Mouse (Mus musculus): Measurements from ENCODE around the gene Slc36a1.

DNA sequence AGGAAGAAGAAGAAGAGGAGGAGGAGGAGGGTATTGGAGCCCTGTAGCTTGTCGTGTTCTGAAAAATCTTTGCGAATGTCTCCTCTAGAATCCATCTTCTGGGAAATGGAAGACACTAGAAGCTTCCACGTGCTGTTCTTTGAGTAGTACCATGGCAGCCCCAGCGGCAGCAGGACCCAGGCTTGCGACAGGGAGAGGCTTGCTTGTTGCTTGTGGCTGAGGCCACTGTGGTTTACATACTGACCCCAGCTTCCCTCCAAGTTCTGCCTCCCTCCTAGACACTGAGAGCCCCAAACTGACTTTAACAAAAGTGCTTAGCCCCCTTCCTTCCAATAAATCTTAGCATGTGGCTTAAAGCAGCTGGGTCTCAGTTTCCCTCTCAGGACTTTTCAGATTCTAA is 19.9 kb upstream of the Slc36a1 start:
- TF ChIP-seq CTCF (IDR thresholded peaks at IDR 0.05; ENCODE audit: borderline replicate concordance, insufficient read depth, low read depth, low read length) (no peak), POLR2A (IDR thresholded peaks at IDR 0.05; ENCODE audit: borderline replicate concordance, insufficient read depth, low read length) (no peak)

Data from cerebellum, adult 2 months (tissue).